Comparison of ENCODE assay signal across 8 mouse cellular contexts in the genomic region with DNA sequence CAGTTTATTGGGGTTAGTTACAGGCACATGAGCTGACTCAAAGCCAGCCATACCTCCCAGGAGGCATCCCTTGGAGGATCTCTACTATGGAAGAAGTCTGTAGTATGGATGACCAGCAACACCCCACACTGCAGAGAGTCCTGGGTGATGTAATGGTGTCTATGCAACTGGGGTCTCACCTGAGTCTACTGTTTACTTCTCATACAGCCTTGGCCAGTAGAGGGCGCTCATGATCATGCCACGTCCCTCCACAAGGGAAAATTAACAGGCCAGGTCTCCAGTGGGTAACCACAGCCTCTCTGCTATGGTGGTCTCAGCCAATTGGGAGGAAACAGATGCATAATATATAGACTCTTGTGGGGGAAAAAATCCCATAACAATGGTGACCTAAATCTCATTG.
DNase-seq lines count a peak whose midpoint lies in the region; ATAC-seq and TF ChIP-seq lines count a peak whose summit lies in the region.

No protein-coding gene starts in this region.

- DNase-seq in heart, postnatal 10 days = peak; percentile 22 to 45
- no peak for DNase-seq in heart, embryonic 10.5 days (ENCODE audit: low spot score)
- peak; percentile 13 for DNase-seq in 3T3-L1 (ENCODE audit: low read depth, low spot score)
- DNase-seq in ES-E14 (ENCODE audit: low read depth, low spot score) = peak; percentile 37
- peak; percentile 30 for DNase-seq in gastrocnemius, postnatal 14 days
- DNase-seq in liver, embryonic 14.5 days (ENCODE audit: low read depth in 3 of 3, low spot score in 3 of 3) = peak in 1 of 3 experiments; percentile 4
- peak; percentile 44 to 81 for DNase-seq in spleen, postnatal 10 days (ENCODE audit: low spot score in 2 of 2)

- no peaks in the 10 kb centered on the region for H3K4me1 ChIP-seq in heart, embryonic 10.5 days
- H3K4me1 ChIP-seq in ES-E14 (ENCODE audit: control insufficient read depth in 2 of 2, insufficient read depth in 2 of 2, low read length in 2 of 2, poor library complexity in 1 of 2) = no peaks in the 10 kb centered on the region
- H3K4me1 ChIP-seq in liver, embryonic 14.5 days (replicated peaks; ENCODE audit: control insufficient read depth in 2 of 2, insufficient read depth in 2 of 2, low read length in 1 of 2) = no peaks in the 10 kb centered on the region
- H3K4me1 ChIP-seq in hindbrain, embryonic 13.5 days (replicated peaks) = peaks cover 20% of the 10 kb centered on the region

- H3K9ac ChIP-seq in ES-E14 (ENCODE audit: insufficient read depth, low read depth, low read length, poor library complexity, severe bottlenecking) = no peak overlapping the region
- no peak overlapping the region for H3K9ac ChIP-seq in liver, embryonic 14.5 days (replicated peaks)
- no peak overlapping the region for H3K9ac ChIP-seq in hindbrain, embryonic 13.5 days

- ATAC-seq in liver, embryonic 14.5 days (ENCODE audit: insufficient read depth) = no peak
- ATAC-seq in hindbrain, embryonic 13.5 days (ENCODE audit: low FRiP score) = no peak

- no peak for TF ChIP-seq EP300 in liver, embryonic 14.5 days (IDR thresholded peaks at IDR 0.05; ENCODE audit: low read depth)

- in situ Hi-C loops in ES-E14 (cut with MboI; ENCODE audit: low sequenced_read_pairs in 2 of 2, unreplicated experiment in 2 of 2) = no loop called here

- H3K9me3 ChIP-seq in heart, embryonic 10.5 days = no peaks in the 10 kb centered on the region
- H3K9me3 ChIP-seq in ES-E14 (ENCODE audit: control insufficient read depth, insufficient read depth, low read depth, low read length) = no peaks in the 10 kb centered on the region
- no peaks in the 10 kb centered on the region for H3K9me3 ChIP-seq in liver, embryonic 14.5 days (ENCODE audit: control insufficient read depth, low read length)
- no peaks in the 10 kb centered on the region for H3K9me3 ChIP-seq in hindbrain, embryonic 13.5 days

- 24% methylated on average over 2 of the region's 2 CpGs for WGBS in heart, embryonic 10.5 days
- 2% methylated on average over 2 of the region's 2 CpGs for WGBS in liver, embryonic 14.5 days (ENCODE audit: insufficient replicate concordance)
- 16% methylated on average over 2 of the region's 2 CpGs for WGBS in hindbrain, embryonic 13.5 days

- H3K27ac ChIP-seq in heart, embryonic 10.5 days = no peak overlapping the region
- no peak overlapping the region for H3K27ac ChIP-seq in ES-E14 (ENCODE audit: insufficient read depth, low read depth, low read length, poor library complexity, severe bottlenecking)
- no peak overlapping the region for H3K27ac ChIP-seq in liver, embryonic 14.5 days
- H3K27ac ChIP-seq in hindbrain, embryonic 13.5 days = no peak overlapping the region

- peaks cover 5% of the 10 kb centered on the region; the same call in 1 of the 2 replicates for H3K27me3 ChIP-seq in heart, embryonic 10.5 days (ENCODE audit: insufficient read depth, poor library complexity, severe bottlenecking)
- H3K27me3 ChIP-seq in liver, embryonic 14.5 days (ENCODE audit: control insufficient read depth, insufficient read depth, low read length) = no peaks in the 10 kb centered on the region
- H3K27me3 ChIP-seq in hindbrain, embryonic 13.5 days = 0 out of 2 replicates have a peak, but pooled peaks cover 3% of the 10 kb centered on the region

- no peak overlapping the region for H3K4me3 ChIP-seq in heart, embryonic 10.5 days
- H3K4me3 ChIP-seq in ES-E14 (ENCODE audit: insufficient read depth in 1 of 2, low read depth in 1 of 2, low read length in 2 of 2, poor library complexity in 1 of 2, severe bottlenecking in 1 of 2) = no peak overlapping the region
- H3K4me3 ChIP-seq in liver, embryonic 14.5 days (ENCODE audit: insufficient read depth in 1 of 2, low read depth in 2 of 2, low read length in 2 of 2) = no peak overlapping the region
- no peak overlapping the region for H3K4me3 ChIP-seq in hindbrain, embryonic 13.5 days

- no peaks in the 10 kb centered on the region for H3K36me3 ChIP-seq in heart, embryonic 10.5 days
- H3K36me3 ChIP-seq in ES-E14 (ENCODE audit: control insufficient read depth, insufficient read depth, low read length, poor library complexity, severe bottlenecking) = no peaks in the 10 kb centered on the region
- H3K36me3 ChIP-seq in liver, embryonic 14.5 days (replicated peaks; ENCODE audit: control insufficient read depth, insufficient read depth, low read depth) = no peaks in the 10 kb centered on the region
- no peaks in the 10 kb centered on the region for H3K36me3 ChIP-seq in hindbrain, embryonic 13.5 days

- intact Hi-C loops in heart, postnatal 10 days (cut with DNase I) = no loop called here
- intact Hi-C loops in gastrocnemius, postnatal 14 days (cut with DNase I; ENCODE audit: low total_unique reads) = no loop called here

- peak; percentile 78 for TF ChIP-seq CTCF in liver, embryonic 14.5 days (IDR thresholded peaks at IDR 0.05; ENCODE audit: low read depth)

- H3K4me2 ChIP-seq in liver, embryonic 14.5 days (ENCODE audit: low read depth) = no peak overlapping the region
- H3K4me2 ChIP-seq in hindbrain, embryonic 13.5 days = no peak overlapping the region

TF ChIP-seq in ES-E14, 5 proteins besides CTCF, POLR2A, EP300 and RAD21:
- no peak for TF ChIP-seq ZC3H11A (IDR thresholded peaks at IDR 0.05; ENCODE audit: borderline replicate concordance, low read depth, low read length)
- TF ChIP-seq ZNF384 (IDR thresholded peaks at IDR 0.05; ENCODE audit: low read depth, low read length) = no peak
- no peak for TF ChIP-seq CHD2 (IDR thresholded peaks at IDR 0.05; ENCODE audit: low read depth, low read length)
- TF ChIP-seq MAFK (IDR thresholded peaks at IDR 0.05; ENCODE audit: insufficient read depth, low read depth, low read length) = no peak
- TF ChIP-seq HCFC1 (IDR thresholded peaks at IDR 0.05; ENCODE audit: borderline replicate concordance, insufficient read depth, low read length) = no peak
